Mouse (Mus musculus) G1E (cell line): ENCODE measurements around the gene Ank3.

Experiments used
- CTCF ChIP-seq: IDR thresholded peaks from 2 replicates; pipeline ENCODE4 v1.5.1; 2012; ENCODE audit warnings: low read depth, low read length, inconsistent platforms, mixed read lengths
- GATA1 ChIP-seq: IDR thresholded peaks from 2 replicates; pipeline ENCODE4 v1.6.1; 2012; ENCODE audit warnings: borderline replicate concordance, low read length, inconsistent platforms, mixed read lengths
- POLR2AphosphoS5 ChIP-seq: IDR thresholded peaks from 2 replicates; pipeline ENCODE4 v1.6.1; 2012; ENCODE audit warnings: low read depth, low read length, inconsistent platforms; ENCODE audit not compliant: insufficient replicate concordance
- TAL1 ChIP-seq: conservative IDR thresholded peaks from 2 replicates; pipeline ENCODE4 v1.6.1; 2012; ENCODE audit warnings: low read depth, low read length, inconsistent platforms, mixed read lengths

- no peak for TF ChIP-seq CTCF
- no peak for TF ChIP-seq TAL1
- TF ChIP-seq GATA1: no peak
- no peak for TF ChIP-seq POLR2AphosphoS5
Observed at GRCm38 (mm10) chr10:69445951-69446350, 47.4 kb downstream of the Ank3 start.
